Mouse (Mus musculus): ENCODE measurements around the gene Rnf220. TPM values are rescaled to one million over a fixed set of nuclear protein-coding genes. Genes with fewer than 3 reads are reported as not detected.

Gene Rnf220
- total RNA-seq, 2 experiments from 2014 or later = 31.6 to 35.3 TPM

- intact Hi-C loops (cut with DNase I) = no loop called here
- peak; percentile 53 to 59 for DNase-seq
Measured at GRCm38 (mm10) chr4:117356223-117356622, 140.6 kb downstream of the Rnf220 start.

GRCm38 (mm10) chr4:117354651-117355050 is 142.2 kb downstream of the Rnf220 start:
- no peak for DNase-seq
- intact Hi-C loops (cut with DNase I) = no loop called here

- intact Hi-C loops (cut with DNase I) = no loop called here
- no peak for DNase-seq
Measured at GRCm38 (mm10) chr4:117352957-117353356, 143.9 kb downstream of the Rnf220 start.

- DNase-seq = peak in 1 of 2 experiments; percentile 19
- intact Hi-C loops (cut with DNase I) = no loop called here
Measured at GRCm38 (mm10) chr4:117352071-117352470, 144.8 kb downstream of the Rnf220 start.

GRCm38 (mm10) chr4:117350139-117350693 is 146.6 kb downstream of the Rnf220 start:
- no peak for DNase-seq

GRCm38 (mm10) chr4:117349327-117349726 is 147.5 kb downstream of the Rnf220 start:
- no peak for DNase-seq
- intact Hi-C loops (cut with DNase I) = no loop called here

More at GRCm38 (mm10) chr4:117350139-117350693, 146.6 kb downstream of the Rnf220 start:
- intact Hi-C loops (cut with DNase I) = no loop called here

- intact Hi-C loops (cut with DNase I) = no loop called here
Measured at GRCm38 (mm10) chr4:117346025-117346424, 150.8 kb downstream of the Rnf220 start.

GRCm38 (mm10) chr4:117343385-117343784 is 153.5 kb downstream of the Rnf220 start:
- intact Hi-C loops (cut with DNase I) = no loop called here
- no peak for DNase-seq

More at GRCm38 (mm10) chr4:117346025-117346424, 150.8 kb downstream of the Rnf220 start:
- peak in 1 of 2 experiments; percentile 37 for DNase-seq

- intact Hi-C loops (cut with DNase I) = no loop called here
- DNase-seq = peak; percentile 30 to 43
Measured at GRCm38 (mm10) chr4:117342751-117343150, 154.1 kb downstream of the Rnf220 start.

GRCm38 (mm10) chr4:117341282-117341681 is 155.6 kb downstream of the Rnf220 start:
- intact Hi-C loops (cut with DNase I) = no loop called here
- no peak for DNase-seq

GRCm38 (mm10) chr4:117339796-117340195 is 157.1 kb downstream of the Rnf220 start:
- intact Hi-C loops (cut with DNase I) = no loop called here
- DNase-seq = no peak

GRCm38 (mm10) chr4:117330836-117331475 is 165.9 kb downstream of the Rnf220 start:
- intact Hi-C loops (cut with DNase I) = no loop called here
- DNase-seq = no peak

GRCm38 (mm10) chr4:117330132-117330531 is 166.7 kb downstream of the Rnf220 start:
- intact Hi-C loops (cut with DNase I) = no loop called here
- no peak for DNase-seq

GRCm38 (mm10) chr4:117326915-117327314 is 169.9 kb downstream of the Rnf220 start:
- no peak for DNase-seq
- intact Hi-C loops (cut with DNase I) = loop anchor here (10.0 kb wide), 1 partner anchor 348 kb away; no protein-coding TSS in a partner anchor

GRCm38 (mm10) chr4:117325076-117325475 is 171.8 kb downstream of the Rnf220 start:
- no peak for DNase-seq
- intact Hi-C loops (cut with DNase I) = loop anchor here (10.0 kb wide), 1 partner anchor 350 kb away; no protein-coding TSS in a partner anchor

- DNase-seq = peak; percentile 69 to 77
- intact Hi-C loops (cut with DNase I) = loop anchor here (1.0 to 10.0 kb wide), 4 partner anchors 94 to 351 kb away; no protein-coding TSS in a partner anchor
Measured at GRCm38 (mm10) chr4:117323515-117324344, 173.1 kb downstream of the Rnf220 start.

- intact Hi-C loops (cut with DNase I) = loop anchor here (5.0 to 10.0 kb wide), 3 partner anchors 96 to 354 kb away; no protein-coding TSS in a partner anchor
- no peak for DNase-seq
Measured at GRCm38 (mm10) chr4:117321011-117321410, 175.8 kb downstream of the Rnf220 start.

- intact Hi-C loops (cut with DNase I) = no loop called here
Measured at GRCm38 (mm10) chr4:117318508-117318907, 178.3 kb downstream of the Rnf220 start.

GRCm38 (mm10) chr4:117317701-117318190 is 179.1 kb downstream of the Rnf220 start:
- DNase-seq = no peak
- intact Hi-C loops (cut with DNase I) = no loop called here

More at GRCm38 (mm10) chr4:117318508-117318907, 178.3 kb downstream of the Rnf220 start:
- DNase-seq = no peak

- intact Hi-C loops (cut with DNase I) = no loop called here
Measured at GRCm38 (mm10) chr4:117316800-117317199, 180.1 kb downstream of the Rnf220 start.

More at GRCm38 (mm10) chr4:117316800-117317199, 180.1 kb downstream of the Rnf220 start:
- DNase-seq = no peak

Data from heart, postnatal 14 days (tissue).